Mouse (Mus musculus) spleen, postnatal 0 days (tissue): ENCODE measurements around the gene Vstm2a. TPM values are rescaled to one million over a fixed set of nuclear protein-coding genes. Genes with fewer than 3 reads are reported as not detected.

ENCODE experiments used
- polyA plus RNA-seq: library from polyadenylated mRNA; unstranded; fragments of >200 nt; fragmentation: Nextera tagmentation; extraction: Ambion mirVana; gene quantifications from 2 replicates; pipeline ENCODE4 v1.2.1, GENCODE M21; 2015

Vstm2a gene
- polyA plus RNA-seq = 0.16 and 0.17 TPM in 2 replicates

GRCm38 (mm10) chr11:16257473-16257921 is at the start of gene Vstm2a:
Gene Vstm2a, plus strand, starts transcription at chr11:16257724.

